Mouse (Mus musculus) liver, adult 2 months (tissue): ENCODE results near the gene Tchp. TPM values are rescaled to one million over a fixed set of nuclear protein-coding genes. Genes with fewer than 3 reads are reported as not detected.

Experiments
- DNase-seq: peaks from one replicate; pipeline ENCODE4 v3.0.0-alpha.2; 2011; ENCODE audit warnings: low read depth, low spot score; ENCODE audit errors: extremely low read depth
- H3K27ac ChIP-seq: fragments of 200-500 bp; replicated peaks from 2 replicates; pipeline ENCODE4 v1.5.1; 2012; ENCODE audit warnings: low read depth, mild to moderate bottlenecking, control low read depth, inconsistent platforms, low read length; ENCODE audit not compliant: insufficient read depth
- H3K27me3 ChIP-seq: fragments of 200-500 bp; 2 replicates; pipeline ENCODE4 v1.6.1; 2012; ENCODE audit warnings: mild to moderate bottlenecking, moderate library complexity, low read length, inconsistent platforms; ENCODE audit not compliant: control insufficient read depth, insufficient read depth
- H3K36me3 ChIP-seq: fragments of 200-500 bp; 2 replicates; pipeline ENCODE4 v1.6.1; 2012; ENCODE audit warnings: low read length, inconsistent platforms; ENCODE audit not compliant: control insufficient read depth, insufficient read depth
- H3K4me1 ChIP-seq: fragments of 200-500 bp; 2 replicates; pipeline ENCODE4 v1.6.1; 2011; ENCODE audit warnings: low read length; ENCODE audit not compliant: control insufficient read depth, insufficient read depth
- H3K4me3 ChIP-seq: fragments of 200-500 bp; 2 replicates; pipeline ENCODE4 v1.5.1; 2011; ENCODE audit warnings: low read depth, mild to moderate bottlenecking, control low read depth, low read length, moderate library complexity; ENCODE audit not compliant: insufficient read depth
- H3K79me2 ChIP-seq: fragments of 200-500 bp; 2 replicates; pipeline ENCODE4 v1.6.1; 2012; ENCODE audit warnings: inconsistent platforms, mild to moderate bottlenecking, low read length, moderate library complexity; ENCODE audit not compliant: control insufficient read depth, insufficient read depth
- H3K9ac ChIP-seq: fragments of 200-500 bp; 2 replicates; pipeline ENCODE4 v1.6.1; 2012; ENCODE audit warnings: low read depth, mild to moderate bottlenecking, control low read depth, inconsistent platforms, low read length
- CTCF ChIP-seq: fragments of 200-500 bp; IDR thresholded peaks from 2 replicates; pipeline ENCODE4 v1.5.1; 2011; ENCODE audit warnings: low read depth, low read length, control low read depth
- POLR2A ChIP-seq: fragments of 200-500 bp; IDR thresholded peaks from 2 replicates; pipeline ENCODE4 v1.6.1; 2011; ENCODE audit warnings: low read length, control low read depth; ENCODE audit not compliant: insufficient read depth; ENCODE audit errors: extremely low read depth
- WGBS: fragments of 180-500 bp; shearing (Covaris S2); methylation state at CpG from one replicate; pipeline ENCODE4 v1.1.7; 2018; 5-methylcytosine and 5-hydroxymethylcytosine counted together
- polyA plus RNA-seq: library from polyadenylated mRNA; depleted of rRNA; stranded (reverse); fragments of >200 nt; gene quantifications from 2 replicates; pipeline ENCODE4 v1.2.3, GENCODE M21; 2012
- total RNA-seq: library from RNA; depleted of rRNA; stranded (reverse); fragments of >200 nt; gene quantifications from 2 replicates; pipeline ENCODE4 v1.2.3, GENCODE M21; 2014

The Tchp gene
- total and polyA plus RNA-seq, 2 experiments: 0.83 to 4.0 TPM

- Histone ChIP-seq H3K4me1 (peaks cover 3% of the 10 kb centered on the region; the same call in 1 of the 2 replicates), H3K79me2 (0 out of 2 replicates have a peak, but pooled peaks cover 2% of the 10 kb centered on the region), H3K4me3 (0 out of 2 replicates have a peak overlapping the region, but pooled peaks have one; percentile 29), H3K27me3 (no peaks in the 10 kb centered on the region), H3K27ac (no peak overlapping the region), H3K9ac (no peak overlapping the region; the same call in 1 of the 2 replicates), H3K36me3 (no peaks in the 10 kb centered on the region)
- WGBS: 34% methylated on average over 16 of the region's 16 CpGs
- DNase-seq: peak; percentile 8
- TF ChIP-seq POLR2A (no peak), CTCF (no peak)
Observed at GRCm38 (mm10) chr5:114689700-114690366, 17.7 kb upstream of the Tchp start.

- Histone ChIP-seq H3K79me2 (0 out of 2 replicates have a peak, but pooled peaks cover 2% of the 10 kb centered on the region), H3K27me3 (no peaks in the 10 kb centered on the region), H3K36me3 (no peaks in the 10 kb centered on the region), H3K27ac (no peak within 1 kb of the TSS), H3K9ac (peak within 1 kb of the TSS; percentile 85), H3K4me1 (peaks cover 3% of the 10 kb centered on the region; the same call in 1 of the 2 replicates), H3K4me3 (peak within 1 kb of the TSS; percentile 81)
- 6% methylated on average over 74 of the region's 75 CpGs for WGBS
- DNase-seq: peak; percentile 30
- TF ChIP-seq CTCF: peak; percentile 30; the same call in 1 of the 2 replicates
- no peak for TF ChIP-seq POLR2A
Observed at GRCm38 (mm10) chr5:114690633-114691567, 16.7 kb upstream of the Tchp start, which contains the start of gene Gltp. Gene Gltp, minus strand, starts transcription at chr5:114690984.

DNA sequence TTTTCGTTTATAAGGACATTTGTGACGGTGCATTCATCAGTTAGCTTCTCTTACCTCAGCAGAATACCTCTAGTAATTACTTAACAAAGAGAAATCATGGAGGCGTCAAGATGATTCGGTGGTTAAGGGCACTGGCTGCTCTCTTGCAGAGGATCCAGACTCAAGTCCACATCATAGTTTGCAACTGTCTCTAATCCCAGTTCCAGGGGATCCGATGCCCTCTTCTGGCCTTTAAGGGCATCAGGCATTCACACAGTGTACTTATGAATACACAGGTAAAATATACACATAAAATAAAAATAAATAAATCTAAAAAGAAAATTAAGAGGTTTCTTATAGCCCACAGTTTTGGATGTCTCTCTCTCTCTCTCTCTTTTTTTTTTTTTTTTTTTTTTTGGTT is 11.8 kb upstream of the Tchp start:
- H3K9ac ChIP-seq: no peak overlapping the region
- WGBS: 74% methylated on average over 5 of the region's 5 CpGs

GRCm38 (mm10) chr5:114696939-114697338 is 10.6 kb upstream of the Tchp start:
- Histone ChIP-seq H3K36me3 (no peaks in the 10 kb centered on the region), H3K27ac (no peak overlapping the region), H3K79me2 (no peaks in the 10 kb centered on the region), H3K4me1 (peaks cover 2% of the 10 kb centered on the region; the same call in 1 of the 2 replicates), H3K9ac (no peak overlapping the region), H3K4me3 (no peak overlapping the region), H3K27me3 (no peaks in the 10 kb centered on the region)
- WGBS: 88% methylated on average over 17 of the region's 17 CpGs
- TF ChIP-seq CTCF: no peak
- no peak for TF ChIP-seq POLR2A
- peak; percentile 9 for DNase-seq

More for the DNA sequence above, 11.8 kb upstream of the Tchp start:
- Histone ChIP-seq H3K36me3 (no peaks in the 10 kb centered on the region), H3K27me3 (no peaks in the 10 kb centered on the region), H3K79me2 (no peaks in the 10 kb centered on the region), H3K27ac (no peak overlapping the region), H3K4me3 (no peak overlapping the region), H3K4me1 (peaks cover 5% of the 10 kb centered on the region; the same call in 1 of the 2 replicates)
- TF ChIP-seq POLR2A (no peak), CTCF (no peak)
- DNase-seq: no peak

GRCm38 (mm10) chr5:114698044-114698746 is 9.4 kb upstream of the Tchp start:
- no peaks in the 10 kb centered on the region for H3K36me3 ChIP-seq
- TF ChIP-seq POLR2A: no peak
- TF ChIP-seq CTCF: no peak
- peak; percentile 10 for DNase-seq
- peaks cover 2% of the 10 kb centered on the region; the same call in 1 of the 2 replicates for H3K4me1 ChIP-seq
- 86% methylated on average over 19 of the region's 19 CpGs for WGBS
- no peak overlapping the region for H3K27ac ChIP-seq
- H3K79me2 ChIP-seq: no peaks in the 10 kb centered on the region
- no peaks in the 10 kb centered on the region for H3K27me3 ChIP-seq
- H3K9ac ChIP-seq: no peak overlapping the region
- no peak overlapping the region for H3K4me3 ChIP-seq
